Mouse (Mus musculus): ENCODE measurements around the gene Zfp969.
"Not testable (repeated sequence)": the region's sequence is repeated elsewhere in the genome, so short reads cannot be mapped to it uniquely, and the experiment has no call there.

Gene Zfp969

DNA sequence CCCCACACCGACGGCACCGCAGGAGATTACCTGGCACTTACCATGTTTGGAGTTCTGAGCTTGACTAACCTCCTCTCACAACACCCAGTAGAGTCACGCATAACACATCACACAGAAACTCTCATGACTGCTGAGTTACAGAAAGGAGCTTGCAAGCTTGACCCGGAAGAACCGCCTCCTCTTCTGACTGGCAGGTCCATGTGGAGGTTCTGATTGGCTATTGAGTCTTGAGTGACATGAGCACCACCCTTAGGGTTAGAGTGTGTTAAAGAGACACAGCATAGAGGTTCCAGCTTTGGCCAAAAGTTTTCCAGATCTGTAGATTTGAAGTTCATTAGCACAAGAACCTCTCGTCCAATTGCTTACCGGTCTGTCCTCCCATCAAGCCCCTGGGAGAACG lies at the start of gene Zfp969:
Zfp969 (minus strand) TSS at position 101 of the 400 bp plus-strand sequence.
- not testable (repeated sequence) for DNase-seq

DNA sequence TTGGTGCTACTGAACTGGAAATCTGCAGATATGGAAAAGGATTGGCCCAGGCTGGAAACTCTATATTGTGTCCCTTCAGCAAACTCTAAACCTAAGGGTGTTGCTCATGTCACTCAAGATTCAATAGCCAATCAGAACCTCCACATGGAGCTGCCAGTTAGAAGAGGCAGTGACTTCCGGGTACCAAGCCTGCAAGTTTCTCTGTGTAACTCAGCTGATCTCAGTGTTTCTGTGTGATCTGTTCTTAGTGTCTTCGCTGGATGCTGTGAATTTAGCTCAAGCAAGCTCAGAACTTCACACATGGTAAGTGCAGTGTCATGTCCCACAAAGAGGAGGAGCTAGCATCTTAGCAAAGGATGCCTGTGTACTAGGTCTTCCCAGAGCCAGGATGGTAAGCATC lies 37.8 kb upstream of the Zfp969 start, which contains the start of gene Gm2007:
Gm2007 (plus strand) TSS at position 301 of the 400 bp plus-strand sequence.
- DNase-seq = not testable (repeated sequence)

DNA sequence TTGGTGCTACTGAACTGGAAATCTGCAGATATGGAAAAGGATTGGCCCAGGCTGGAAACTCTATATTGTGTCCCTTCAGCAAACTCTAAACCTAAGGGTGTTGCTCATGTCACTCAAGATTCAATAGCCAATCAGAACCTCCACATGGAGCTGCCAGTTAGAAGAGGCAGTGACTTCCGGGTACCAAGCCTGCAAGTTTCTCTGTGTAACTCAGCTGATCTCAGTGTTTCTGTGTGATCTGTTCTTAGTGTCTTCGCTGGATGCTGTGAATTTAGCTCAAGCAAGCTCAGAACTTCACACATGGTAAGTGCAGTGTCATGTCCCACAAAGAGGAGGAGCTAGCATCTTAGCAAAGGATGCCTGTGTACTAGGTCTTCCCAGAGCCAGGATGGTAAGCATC lies 59.8 kb downstream of the Zfp969 start, which contains the start of gene Gm11007:
Gm11007 (plus strand) TSS at position 301 of the 400 bp plus-strand sequence.
- not testable (repeated sequence) for DNase-seq
